Comparison of ENCODE assay signal across 27 mouse cellular contexts in the genomic region with DNA sequence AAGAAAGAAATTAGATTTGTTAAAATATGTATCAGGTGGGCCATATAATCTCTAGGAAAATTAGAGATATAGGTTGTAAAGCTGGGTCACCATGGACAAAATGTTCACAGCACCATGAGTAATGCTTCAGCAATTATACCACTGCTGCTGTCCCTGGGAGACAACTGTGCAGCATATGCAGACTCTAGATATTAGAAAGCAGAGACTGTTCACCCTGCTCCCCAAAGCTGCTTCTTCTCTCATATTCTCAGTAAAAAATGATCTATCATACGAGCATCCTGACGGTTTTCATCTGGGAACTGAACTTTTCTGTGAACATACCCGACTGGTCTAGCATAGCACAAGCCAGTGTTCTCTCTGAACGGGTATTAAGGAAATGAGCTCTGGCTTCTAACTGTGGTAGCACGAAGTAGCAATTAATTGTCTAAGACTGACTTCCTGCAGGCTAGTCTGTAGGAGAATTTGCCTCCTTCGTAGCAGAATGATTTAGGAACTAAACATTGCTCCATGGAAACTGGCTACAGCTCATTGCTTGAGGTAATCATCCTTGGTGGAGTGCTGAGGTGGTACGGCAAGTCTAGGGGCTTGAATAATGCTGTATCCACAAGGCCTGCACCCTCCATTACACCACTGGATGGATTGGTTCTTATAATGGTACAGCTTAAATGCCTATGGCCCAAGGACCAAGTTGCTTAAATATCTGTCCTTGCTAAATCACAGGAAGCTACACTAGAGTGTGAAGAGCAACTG.
DNase-seq lines count a peak whose midpoint lies in the region; ATAC-seq lines count a peak whose summit lies in the region.
"Had no signal": no experiment of that assay in that cellular context is flagged by ENCODE, and none has a peak within 500 bp of the region (broad histone marks: within the 10 kb centered on the region; RNA-seq: fewer than 3 reads in every experiment).

No protein-coding gene starts in this region.

- H3K4me2 ChIP-seq in kidney, embryonic 16.5 days (replicated peaks; ENCODE audit: low read depth, low read length), result no peak overlapping the region
- no peak overlapping the region for H3K4me2 ChIP-seq in hindbrain, embryonic 14.5 days (replicated peaks)
- no peak overlapping the region for H3K4me2 ChIP-seq in hindbrain, embryonic 16.5 days (ENCODE audit: low read length)
- no peak overlapping the region for H3K4me2 ChIP-seq in neural tube, embryonic 15.5 days
- H3K4me2 ChIP-seq: embryonic facial prominence, embryonic 12.5 days; forebrain, embryonic 15.5 days; heart, embryonic 12.5 days; midbrain, embryonic 15.5 days had no signal

- DNase-seq in kidney, postnatal 36 days, result no peak
- DNase-seq in hindbrain, embryonic 14.5 days (ENCODE audit: low spot score), result no peak
- DNase-seq in cerebellum, postnatal 25 days, result no peak
- DNase-seq in forebrain, embryonic 10.5 days (ENCODE audit: extremely low spot score, low spot score), result no peak
- DNase-seq: B cell, adult 2 months; cerebellum, adult 9-10 months; embryo, embryonic 11 days; gastrocnemius, adult 2 months; gastrocnemius, postnatal 36 days; heart, adult 2 months; heart, postnatal 4 days; kidney, adult 8-10 months; liver; lung, adult 2 months; lung, postnatal 10 days; right cerebral cortex, postnatal 4 days; thymus, adult 2 months; thymus, postnatal 4 days had no signal

- peak; percentile 61; the same call in 1 of the 2 replicates for ATAC-seq in kidney, embryonic 16.5 days (ENCODE audit: low FRiP score, low TSS enrichment)
- ATAC-seq in hindbrain, embryonic 14.5 days (ENCODE audit: low FRiP score), result peak; percentile 82
- ATAC-seq in hindbrain, embryonic 16.5 days, result peak; percentile 81
- peak; percentile 38; the same call in 1 of the 2 replicates for ATAC-seq in neural tube, embryonic 15.5 days (ENCODE audit: low FRiP score)
- ATAC-seq: forebrain, embryonic 15.5 days; midbrain, embryonic 15.5 days had no signal

- H3K36me3 ChIP-seq in kidney, embryonic 16.5 days (ENCODE audit: insufficient read depth, low read length), result no peaks in the 10 kb centered on the region
- no peaks in the 10 kb centered on the region for H3K36me3 ChIP-seq in hindbrain, embryonic 14.5 days (replicated peaks; ENCODE audit: control insufficient read depth, insufficient read depth)
- no peaks in the 10 kb centered on the region for H3K36me3 ChIP-seq in hindbrain, embryonic 16.5 days (ENCODE audit: control insufficient read depth, insufficient read depth, low read length)
- H3K36me3 ChIP-seq in neural tube, embryonic 15.5 days, result no peaks in the 10 kb centered on the region
- no peaks in the 10 kb centered on the region for H3K36me3 ChIP-seq in forebrain, embryonic 10.5 days (replicated peaks)
- H3K36me3 ChIP-seq: embryonic facial prominence, embryonic 12.5 days; forebrain, embryonic 15.5 days; heart, embryonic 12.5 days; midbrain, embryonic 15.5 days had no signal

- 41% methylated on average over 7 of the region's 7 CpGs for WGBS in kidney, embryonic 16.5 days
- WGBS in hindbrain, embryonic 14.5 days, result 63% methylated on average over 7 of the region's 7 CpGs
- 60% methylated on average over 7 of the region's 7 CpGs for WGBS in hindbrain, embryonic 16.5 days
- 46% methylated on average over 7 of the region's 7 CpGs for whole genome bisulfite sequencing in neural tube, embryonic 15.5 days
- 76% methylated on average over 7 of the region's 7 CpGs for whole genome bisulfite sequencing in forebrain, embryonic 10.5 days

- no peak overlapping the region for H3K9ac ChIP-seq in kidney, embryonic 16.5 days (replicated peaks; ENCODE audit: low read length)
- H3K9ac ChIP-seq in hindbrain, embryonic 14.5 days, result no peak overlapping the region
- H3K9ac ChIP-seq in hindbrain, embryonic 16.5 days (ENCODE audit: low read depth, low read length), result no peak overlapping the region
- H3K9ac ChIP-seq in neural tube, embryonic 15.5 days (replicated peaks), result no peak overlapping the region
- H3K9ac ChIP-seq: embryonic facial prominence, embryonic 12.5 days; forebrain, embryonic 15.5 days; heart, embryonic 12.5 days; liver, embryonic 14.5 days; midbrain, embryonic 15.5 days had no signal

- H3K9me3 ChIP-seq in kidney, embryonic 16.5 days (ENCODE audit: low read length), result no peaks in the 10 kb centered on the region
- no peaks in the 10 kb centered on the region for H3K9me3 ChIP-seq in hindbrain, embryonic 14.5 days (ENCODE audit: control insufficient read depth, low read length)
- no peaks in the 10 kb centered on the region for H3K9me3 ChIP-seq in hindbrain, embryonic 16.5 days (ENCODE audit: control insufficient read depth, low read length)
- H3K9me3 ChIP-seq in neural tube, embryonic 15.5 days (replicated peaks), result no peaks in the 10 kb centered on the region
- no peaks in the 10 kb centered on the region for H3K9me3 ChIP-seq in forebrain, embryonic 10.5 days
- H3K9me3 ChIP-seq: embryonic facial prominence, embryonic 12.5 days; forebrain, embryonic 15.5 days; heart, embryonic 12.5 days; midbrain, embryonic 15.5 days had no signal

- no peak overlapping the region for H3K4me3 ChIP-seq in kidney, embryonic 16.5 days (ENCODE audit: low read length)
- no peak overlapping the region for H3K4me3 ChIP-seq in hindbrain, embryonic 14.5 days (replicated peaks; ENCODE audit: low read length)
- no peak overlapping the region for H3K4me3 ChIP-seq in hindbrain, embryonic 16.5 days (ENCODE audit: low read length)
- no peak overlapping the region for H3K4me3 ChIP-seq in neural tube, embryonic 15.5 days (replicated peaks)
- no peak overlapping the region for H3K4me3 ChIP-seq in forebrain, embryonic 10.5 days
- H3K4me3 ChIP-seq: embryonic facial prominence, embryonic 12.5 days; forebrain, embryonic 15.5 days; gastrocnemius, adult 2 months; heart, adult 2 months; heart, embryonic 12.5 days; midbrain, embryonic 15.5 days had no signal

- no peaks in the 10 kb centered on the region for H3K27me3 ChIP-seq in kidney, embryonic 16.5 days (ENCODE audit: insufficient read depth, low read length)
- H3K27me3 ChIP-seq in hindbrain, embryonic 14.5 days (ENCODE audit: control insufficient read depth, insufficient read depth, low read length), result no peaks in the 10 kb centered on the region
- H3K27me3 ChIP-seq in hindbrain, embryonic 16.5 days (replicated peaks; ENCODE audit: control insufficient read depth, insufficient read depth, low read length), result no peaks in the 10 kb centered on the region
- H3K27me3 ChIP-seq in neural tube, embryonic 15.5 days (replicated peaks), result no peaks in the 10 kb centered on the region
- H3K27me3 ChIP-seq in forebrain, embryonic 10.5 days (ENCODE audit: poor library complexity, severe bottlenecking), result no peaks in the 10 kb centered on the region
- H3K27me3 ChIP-seq: embryonic facial prominence, embryonic 12.5 days; forebrain, embryonic 15.5 days; heart, embryonic 12.5 days; midbrain, embryonic 15.5 days had no signal

- no peak overlapping the region for H3K27ac ChIP-seq in kidney, embryonic 16.5 days (ENCODE audit: low read length)
- no peak overlapping the region for H3K27ac ChIP-seq in hindbrain, embryonic 14.5 days
- H3K27ac ChIP-seq in hindbrain, embryonic 16.5 days (ENCODE audit: low read depth, low read length), result no peak overlapping the region
- H3K27ac ChIP-seq in neural tube, embryonic 15.5 days (replicated peaks), result no peak overlapping the region
- H3K27ac ChIP-seq in forebrain, embryonic 10.5 days, result no peak overlapping the region
- H3K27ac ChIP-seq: embryonic facial prominence, embryonic 12.5 days; forebrain, embryonic 15.5 days; gastrocnemius, adult 2 months; heart, adult 2 months; liver, embryonic 14.5 days; macrophage; midbrain, embryonic 15.5 days had no signal

- no peaks in the 10 kb centered on the region for H3K4me1 ChIP-seq in kidney, embryonic 16.5 days (ENCODE audit: insufficient read depth, low read length)
- no peaks in the 10 kb centered on the region for H3K4me1 ChIP-seq in hindbrain, embryonic 14.5 days (replicated peaks; ENCODE audit: control insufficient read depth, insufficient read depth, low read length)
- no peaks in the 10 kb centered on the region for H3K4me1 ChIP-seq in hindbrain, embryonic 16.5 days (ENCODE audit: control insufficient read depth, insufficient read depth, low read depth, low read length)
- H3K4me1 ChIP-seq in neural tube, embryonic 15.5 days, result 0 out of 2 replicates have a peak, but pooled peaks cover 3% of the 10 kb centered on the region
- H3K4me1 ChIP-seq in forebrain, embryonic 10.5 days, result no peaks in the 10 kb centered on the region
- H3K4me1 ChIP-seq: embryonic facial prominence, embryonic 12.5 days; forebrain, embryonic 15.5 days; heart, embryonic 12.5 days; midbrain, embryonic 15.5 days had no signal
